Mouse (Mus musculus) stomach, embryonic 15.5 days (tissue): ENCODE results near the gene Cngb1. TPM values are rescaled to one million over a fixed set of nuclear protein-coding genes. Genes with fewer than 3 reads are reported as not detected.
A peak's percentile ranks its signal among the peaks of the same experiment; 100 is the strongest.

Experiments used
- ATAC-seq: fragments of 200-750 bp; cut with Nextera tagmentation; 2 replicates; pipeline ENCODE4 v1.8.0; 2017; ENCODE audit warnings: low read depth, moderate number of reproducible peaks, moderate TSS enrichment; ENCODE audit not compliant: insufficient read depth, low FRiP score
- H3K27ac ChIP-seq: fragments of 300-500 bp; sonication (generic); 2 replicates; pipeline ENCODE4 v1.5.1; 2015; ENCODE audit warnings: mild to moderate bottlenecking, inconsistent platforms
- H3K27me3 ChIP-seq: fragments of 300-500 bp; sonication (generic); replicated peaks from 2 replicates; pipeline ENCODE4 v1.6.1; 2015; ENCODE audit warnings: inconsistent platforms
- H3K36me3 ChIP-seq: fragments of 300-500 bp; sonication (generic); 2 replicates; pipeline ENCODE4 v1.6.1; 2015; ENCODE audit warnings: inconsistent platforms
- H3K4me1 ChIP-seq: fragments of 300-500 bp; sonication (generic); 2 replicates; pipeline ENCODE4 v1.6.1; 2015; ENCODE audit warnings: inconsistent platforms
- H3K4me2 ChIP-seq: fragments of 300-500 bp; sonication (generic); 2 replicates; pipeline ENCODE4 v1.6.1; 2015; ENCODE audit warnings: mild to moderate bottlenecking, inconsistent platforms
- H3K4me3 ChIP-seq: fragments of 300-500 bp; sonication (generic); replicated peaks from 2 replicates; pipeline ENCODE4 v1.5.1; 2015; ENCODE audit warnings: inconsistent platforms
- H3K9ac ChIP-seq: fragments of 300-500 bp; sonication (generic); 2 replicates; pipeline ENCODE4 v1.6.1; 2015; ENCODE audit warnings: inconsistent platforms
- H3K9me3 ChIP-seq: fragments of 300-500 bp; sonication (generic); 2 replicates; pipeline ENCODE4 v1.6.1; 2016; ENCODE audit warnings: inconsistent platforms
- WGBS: fragments of 180-500 bp; shearing (Covaris S2); methylation state at CpG from one replicate; pipeline ENCODE4 v1.1.7; 2015; 5-methylcytosine and 5-hydroxymethylcytosine counted together
- polyA plus RNA-seq: library from polyadenylated mRNA; unstranded; fragments of >200 nt; fragmentation: Nextera tagmentation; extraction: Ambion mirVana; gene quantifications from 2 replicates; pipeline ENCODE4 v1.2.1, GENCODE M21; 2015

The Cngb1 gene
- polyA plus RNA-seq, 1 experiment from 2014 or later, result 1.1 TPM

GRCm38 (mm10) chr8:95209924-95210323, 96.5 kb downstream of the Cngb1 start:
- no peak overlapping the region for H3K4me2 ChIP-seq
- H3K4me1 ChIP-seq, result no peaks in the 10 kb centered on the region
- WGBS, result 18% methylated on average over 11 of the region's 11 CpGs
- no peak overlapping the region for H3K4me3 ChIP-seq
- H3K36me3 ChIP-seq, result no peaks in the 10 kb centered on the region
- H3K9ac ChIP-seq, result no peak overlapping the region
- no peaks in the 10 kb centered on the region for H3K9me3 ChIP-seq
- no peaks in the 10 kb centered on the region for H3K27me3 ChIP-seq
- H3K27ac ChIP-seq, result no peak overlapping the region
- no peak for ATAC-seq

GRCm38 (mm10) chr8:95205946-95206345, 100.4 kb downstream of the Cngb1 start:
- no peak overlapping the region for H3K4me3 ChIP-seq
- H3K4me2 ChIP-seq, result no peak overlapping the region
- no peak overlapping the region for H3K9ac ChIP-seq
- H3K36me3 ChIP-seq, result no peaks in the 10 kb centered on the region
- no peaks in the 10 kb centered on the region for H3K27me3 ChIP-seq
- 13% methylated on average over 8 of the region's 8 CpGs for WGBS
- no peak overlapping the region for H3K27ac ChIP-seq
- no peak for ATAC-seq
- H3K9me3 ChIP-seq, result no peaks in the 10 kb centered on the region
- 0 out of 2 replicates have a peak, but pooled peaks cover 2% of the 10 kb centered on the region for H3K4me1 ChIP-seq

GRCm38 (mm10) chr8:95204039-95204380, 102.4 kb downstream of the Cngb1 start:
- no peak overlapping the region for H3K4me2 ChIP-seq
- no peak overlapping the region for H3K9ac ChIP-seq
- no peaks in the 10 kb centered on the region for H3K36me3 ChIP-seq
- H3K4me1 ChIP-seq, result 0 out of 2 replicates have a peak, but pooled peaks cover 2% of the 10 kb centered on the region
- H3K4me3 ChIP-seq, result no peak overlapping the region
- ATAC-seq, result 0 out of 2 replicates have a peak, but pooled peaks have one; percentile 48
- no peak overlapping the region for H3K27ac ChIP-seq
- WGBS, result 20% methylated on average over 10 of the region's 10 CpGs
- no peaks in the 10 kb centered on the region for H3K27me3 ChIP-seq
- H3K9me3 ChIP-seq, result no peaks in the 10 kb centered on the region

- no peaks in the 10 kb centered on the region for H3K36me3 ChIP-seq
- H3K4me3 ChIP-seq, result no peak overlapping the region
- no peak overlapping the region for H3K4me2 ChIP-seq
- no peak overlapping the region for H3K9ac ChIP-seq
- H3K27ac ChIP-seq, result no peak overlapping the region
- H3K4me1 ChIP-seq, result 0 out of 2 replicates have a peak, but pooled peaks cover 2% of the 10 kb centered on the region
- H3K27me3 ChIP-seq, result no peaks in the 10 kb centered on the region
- no peaks in the 10 kb centered on the region for H3K9me3 ChIP-seq
- WGBS, result 49% methylated on average over 9 of the region's 9 CpGs
- no peak for ATAC-seq
Measured at GRCm38 (mm10) chr8:95203326-95204038, 102.9 kb downstream of the Cngb1 start.

- peak; percentile 48; the same call in 1 of the 2 replicates for ATAC-seq
- WGBS, result 52% methylated on average over 14 of the region's 14 CpGs
Measured at GRCm38 (mm10) chr8:95202649-95203275, 103.6 kb downstream of the Cngb1 start, which contains the start of gene Kifc3. TSS of gene Kifc3 (minus strand) at chr8:95202812.

GRCm38 (mm10) chr8:95202056-95202570, 104.3 kb downstream of the Cngb1 start:
- Histone ChIP-seq H3K4me2 (no peak overlapping the region), H3K4me1 (0 out of 2 replicates have a peak, but pooled peaks cover 2% of the 10 kb centered on the region), H3K27ac (no peak overlapping the region), H3K4me3 (no peak overlapping the region), H3K9ac (no peak overlapping the region), H3K27me3 (no peaks in the 10 kb centered on the region), H3K9me3 (no peaks in the 10 kb centered on the region), H3K36me3 (no peaks in the 10 kb centered on the region)
- WGBS, result 69% methylated on average over 8 of the region's 8 CpGs
- ATAC-seq, result no peak

More at GRCm38 (mm10) chr8:95202649-95203275, 103.6 kb downstream of the Cngb1 start, which contains the start of gene Kifc3:
- no peaks in the 10 kb centered on the region for H3K9me3 ChIP-seq
- H3K36me3 ChIP-seq, result no peaks in the 10 kb centered on the region
- no peaks in the 10 kb centered on the region for H3K27me3 ChIP-seq
- H3K9ac ChIP-seq, result no peak within 1 kb of the TSS
- no peak within 1 kb of the TSS for H3K4me3 ChIP-seq
- no peak within 1 kb of the TSS for H3K27ac ChIP-seq
- no peak within 1 kb of the TSS for H3K4me2 ChIP-seq
- H3K4me1 ChIP-seq, result 0 out of 2 replicates have a peak, but pooled peaks cover 2% of the 10 kb centered on the region

GRCm38 (mm10) chr8:95201491-95201890, 104.9 kb downstream of the Cngb1 start:
- Histone ChIP-seq H3K4me2 (no peak overlapping the region), H3K4me3 (no peak overlapping the region), H3K27me3 (no peaks in the 10 kb centered on the region), H3K36me3 (no peaks in the 10 kb centered on the region), H3K9ac (no peak overlapping the region), H3K9me3 (no peaks in the 10 kb centered on the region), H3K27ac (no peak overlapping the region), H3K4me1 (0 out of 2 replicates have a peak, but pooled peaks cover 2% of the 10 kb centered on the region)
- no peak for ATAC-seq
- WGBS, result 67% methylated on average over 7 of the region's 7 CpGs

GRCm38 (mm10) chr8:95200001-95200405, 106.4 kb downstream of the Cngb1 start:
- Histone ChIP-seq H3K36me3 (no peaks in the 10 kb centered on the region), H3K27ac (no peak overlapping the region), H3K27me3 (no peaks in the 10 kb centered on the region), H3K4me1 (0 out of 2 replicates have a peak, but pooled peaks cover 2% of the 10 kb centered on the region), H3K9ac (no peak overlapping the region), H3K4me3 (no peak overlapping the region), H3K9me3 (no peaks in the 10 kb centered on the region), H3K4me2 (no peak overlapping the region)
- 61% methylated on average over 9 of the region's 9 CpGs for WGBS
- no peak for ATAC-seq

GRCm38 (mm10) chr8:95195728-95196127, 110.7 kb downstream of the Cngb1 start:
- no peak overlapping the region for H3K4me3 ChIP-seq
- no peaks in the 10 kb centered on the region for H3K27me3 ChIP-seq
- no peak overlapping the region for H3K27ac ChIP-seq
- 58% methylated on average over 11 of the region's 11 CpGs for WGBS
- no peak for ATAC-seq
- no peak overlapping the region for H3K4me2 ChIP-seq
- no peaks in the 10 kb centered on the region for H3K4me1 ChIP-seq
- no peaks in the 10 kb centered on the region for H3K36me3 ChIP-seq
- H3K9me3 ChIP-seq, result no peaks in the 10 kb centered on the region
- H3K9ac ChIP-seq, result no peak overlapping the region

GRCm38 (mm10) chr8:95191497-95192175, 114.7 kb downstream of the Cngb1 start:
- H3K4me3 ChIP-seq, result no peak overlapping the region
- no peaks in the 10 kb centered on the region for H3K4me1 ChIP-seq
- no peaks in the 10 kb centered on the region for H3K27me3 ChIP-seq
- no peak overlapping the region for H3K4me2 ChIP-seq
- WGBS, result 86% methylated on average over 9 of the region's 9 CpGs
- H3K9me3 ChIP-seq, result no peaks in the 10 kb centered on the region
- ATAC-seq, result no peak
- no peak overlapping the region for H3K27ac ChIP-seq
- H3K9ac ChIP-seq, result no peak overlapping the region
- no peaks in the 10 kb centered on the region for H3K36me3 ChIP-seq
